Mouse (Mus musculus): ENCODE measurements around the gene Myo18a. TPM values are rescaled to one million over a fixed set of nuclear protein-coding genes. Genes with fewer than 3 reads are reported as not detected.

Myo18a gene
- polyA plus RNA-seq, 1 experiment: 92.1 TPM

GRCm38 (mm10) chr11:77872685-77873084 is 109.6 kb downstream of the Myo18a start:
- Histone ChIP-seq H3K4me1 (ENCODE audit: control insufficient read depth, insufficient read depth, low read length) (peaks cover 6% of the 10 kb centered on the region), H3K4me3 (replicated peaks; ENCODE audit: extremely low read depth, low read depth, low read length) (no peak overlapping the region)
- DNase-seq: no peak
- 10% methylated on average over 7 of the region's 7 CpGs for WGBS
- TF ChIP-seq POLR2A (IDR thresholded peaks at IDR 0.05; ENCODE audit: borderline replicate concordance, extremely low read depth, low read depth, low read length) (no peak), CTCF (IDR thresholded peaks at IDR 0.05; ENCODE audit: insufficient read depth, low read length) (no peak)

GRCm38 (mm10) chr11:77873116-77873515 is 110.1 kb downstream of the Myo18a start:
- H3K4me1 ChIP-seq (ENCODE audit: control insufficient read depth, insufficient read depth, low read length): peaks cover 6% of the 10 kb centered on the region
- H3K4me3 ChIP-seq (replicated peaks; ENCODE audit: extremely low read depth, low read depth, low read length): no peak overlapping the region
- TF ChIP-seq POLR2A (IDR thresholded peaks at IDR 0.05; ENCODE audit: borderline replicate concordance, extremely low read depth, low read depth, low read length): no peak
- no peak for TF ChIP-seq CTCF (IDR thresholded peaks at IDR 0.05; ENCODE audit: insufficient read depth, low read length)
- DNase-seq: no peak
- 22% methylated on average over 3 of the region's 3 CpGs for WGBS

- no peak for TF ChIP-seq POLR2A (IDR thresholded peaks at IDR 0.05; ENCODE audit: borderline replicate concordance, extremely low read depth, low read depth, low read length)
- no peak for TF ChIP-seq CTCF (IDR thresholded peaks at IDR 0.05; ENCODE audit: insufficient read depth, low read length)
- peaks cover 6% of the 10 kb centered on the region for H3K4me1 ChIP-seq (ENCODE audit: control insufficient read depth, insufficient read depth, low read length)
- DNase-seq: no peak
- 57% methylated on average over 6 of the region's 6 CpGs for WGBS
- no peak overlapping the region for H3K4me3 ChIP-seq (replicated peaks; ENCODE audit: extremely low read depth, low read depth, low read length)
Observed at GRCm38 (mm10) chr11:77874685-77875231, 111.7 kb downstream of the Myo18a start.

GRCm38 (mm10) chr11:77875269-77875668 is 112.2 kb downstream of the Myo18a start:
- Histone ChIP-seq H3K4me1 (ENCODE audit: control insufficient read depth, insufficient read depth, low read length) (peaks cover 6% of the 10 kb centered on the region), H3K4me3 (replicated peaks; ENCODE audit: extremely low read depth, low read depth, low read length) (no peak overlapping the region)
- no peak for DNase-seq
- TF ChIP-seq CTCF (IDR thresholded peaks at IDR 0.05; ENCODE audit: insufficient read depth, low read length) (no peak), POLR2A (IDR thresholded peaks at IDR 0.05; ENCODE audit: borderline replicate concordance, extremely low read depth, low read depth, low read length) (no peak)
- 73% methylated on average over 5 of the region's 5 CpGs for WGBS

- DNase-seq: no peak
- H3K4me1 ChIP-seq (ENCODE audit: control insufficient read depth, insufficient read depth, low read length): peaks cover 6% of the 10 kb centered on the region
- H3K4me3 ChIP-seq (replicated peaks; ENCODE audit: extremely low read depth, low read depth, low read length): no peak overlapping the region
- TF ChIP-seq CTCF (IDR thresholded peaks at IDR 0.05; ENCODE audit: insufficient read depth, low read length) (no peak), POLR2A (IDR thresholded peaks at IDR 0.05; ENCODE audit: borderline replicate concordance, extremely low read depth, low read depth, low read length) (no peak)
- WGBS: 48% methylated on average over 26 of the region's 26 CpGs
Observed at GRCm38 (mm10) chr11:77875847-77876759, 113.1 kb downstream of the Myo18a start.

- TF ChIP-seq POLR2A (IDR thresholded peaks at IDR 0.05; ENCODE audit: borderline replicate concordance, extremely low read depth, low read depth, low read length) (no peak), CTCF (IDR thresholded peaks at IDR 0.05; ENCODE audit: insufficient read depth, low read length) (no peak)
- 60% methylated on average over 11 of the region's 11 CpGs for WGBS
- no peak overlapping the region for H3K4me3 ChIP-seq (replicated peaks; ENCODE audit: extremely low read depth, low read depth, low read length)
- peaks cover 6% of the 10 kb centered on the region for H3K4me1 ChIP-seq (ENCODE audit: control insufficient read depth, insufficient read depth, low read length)
- no peak for DNase-seq
Observed at GRCm38 (mm10) chr11:77876760-77877148, 113.7 kb downstream of the Myo18a start.

GRCm38 (mm10) chr11:77884524-77885245 is 121.6 kb downstream of the Myo18a start:
- Histone ChIP-seq H3K4me3 (replicated peaks; ENCODE audit: extremely low read depth, low read depth, low read length) (no peak overlapping the region), H3K4me1 (ENCODE audit: control insufficient read depth, insufficient read depth, low read length) (no peaks in the 10 kb centered on the region)
- TF ChIP-seq CTCF (IDR thresholded peaks at IDR 0.05; ENCODE audit: insufficient read depth, low read length) (no peak), POLR2A (IDR thresholded peaks at IDR 0.05; ENCODE audit: borderline replicate concordance, extremely low read depth, low read depth, low read length) (no peak)

GRCm38 (mm10) chr11:77885246-77885575 is 122.2 kb downstream of the Myo18a start:
- Histone ChIP-seq H3K4me3 (replicated peaks; ENCODE audit: extremely low read depth, low read depth, low read length) (no peak overlapping the region), H3K4me1 (ENCODE audit: control insufficient read depth, insufficient read depth, low read length) (no peaks in the 10 kb centered on the region)
- 68% methylated on average over 8 of the region's 8 CpGs for WGBS
- DNase-seq: no peak
- TF ChIP-seq POLR2A (IDR thresholded peaks at IDR 0.05; ENCODE audit: borderline replicate concordance, extremely low read depth, low read depth, low read length): no peak
- TF ChIP-seq CTCF (IDR thresholded peaks at IDR 0.05; ENCODE audit: insufficient read depth, low read length): no peak

More at GRCm38 (mm10) chr11:77884524-77885245, 121.6 kb downstream of the Myo18a start:
- DNase-seq: no peak
- WGBS: 58% methylated on average over 10 of the region's 10 CpGs

- DNase-seq: no peak
- H3K4me3 ChIP-seq (replicated peaks; ENCODE audit: extremely low read depth, low read depth, low read length): no peak overlapping the region
- H3K4me1 ChIP-seq (ENCODE audit: control insufficient read depth, insufficient read depth, low read length): no peaks in the 10 kb centered on the region
- no peak for TF ChIP-seq POLR2A (IDR thresholded peaks at IDR 0.05; ENCODE audit: borderline replicate concordance, extremely low read depth, low read depth, low read length)
- no peak for TF ChIP-seq CTCF (IDR thresholded peaks at IDR 0.05; ENCODE audit: insufficient read depth, low read length)
- 49% methylated on average over 17 of the region's 17 CpGs for WGBS
Observed at GRCm38 (mm10) chr11:77887373-77887960, 124.4 kb downstream of the Myo18a start.

All from lung, adult 2 months (tissue).